Mouse (Mus musculus): ENCODE data around the gene Chchd6.

Gene Chchd6

DNA sequence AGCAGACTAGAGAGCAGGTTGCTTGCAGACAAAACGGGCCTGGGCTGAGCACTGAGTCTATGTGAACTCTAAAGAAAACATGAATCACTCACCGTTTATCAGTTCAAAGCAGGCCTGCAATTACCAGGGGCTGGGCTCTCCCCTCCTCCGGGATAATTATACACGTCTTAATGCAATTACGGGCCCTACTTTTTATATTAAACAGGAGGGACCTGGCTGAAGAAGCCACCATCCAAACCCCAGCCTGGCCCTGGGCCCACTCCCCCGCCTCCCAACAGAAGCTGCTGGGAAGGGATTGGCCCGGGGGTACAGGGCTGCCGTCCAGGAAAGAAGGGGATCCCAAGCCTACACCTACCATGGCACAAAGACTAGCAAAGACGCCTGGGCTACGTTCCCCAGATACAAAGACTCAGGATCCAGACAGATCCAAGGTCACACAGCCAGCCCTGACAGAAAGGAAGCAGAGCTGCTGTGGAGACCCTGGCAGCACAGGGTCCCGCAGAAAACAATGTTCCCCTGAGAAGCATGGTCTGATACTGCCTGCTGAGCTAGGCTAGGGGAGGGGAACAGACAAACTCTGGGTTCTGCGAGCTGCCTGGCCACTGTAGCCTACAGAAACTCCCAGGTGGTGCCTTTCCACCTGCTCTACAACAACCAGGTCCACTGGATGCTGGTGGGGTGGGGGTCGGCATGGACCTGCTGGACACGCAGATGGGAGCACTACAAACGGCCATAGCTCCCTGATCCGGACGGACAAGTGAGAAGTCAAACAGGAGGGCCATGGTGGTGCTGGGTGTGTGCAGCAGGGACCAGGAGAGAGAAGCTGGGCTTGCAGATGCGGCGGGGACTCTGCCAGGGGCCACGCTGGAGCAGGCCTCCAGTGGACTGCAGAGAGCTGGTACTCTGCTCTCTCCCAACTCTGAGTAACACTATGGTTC is 235.4 kb downstream of the Chchd6 start:
- no peak for TF ChIP-seq GATA4 (IDR thresholded peaks at IDR 0.05; ENCODE audit: insufficient replicate concordance, low read length)

DNA sequence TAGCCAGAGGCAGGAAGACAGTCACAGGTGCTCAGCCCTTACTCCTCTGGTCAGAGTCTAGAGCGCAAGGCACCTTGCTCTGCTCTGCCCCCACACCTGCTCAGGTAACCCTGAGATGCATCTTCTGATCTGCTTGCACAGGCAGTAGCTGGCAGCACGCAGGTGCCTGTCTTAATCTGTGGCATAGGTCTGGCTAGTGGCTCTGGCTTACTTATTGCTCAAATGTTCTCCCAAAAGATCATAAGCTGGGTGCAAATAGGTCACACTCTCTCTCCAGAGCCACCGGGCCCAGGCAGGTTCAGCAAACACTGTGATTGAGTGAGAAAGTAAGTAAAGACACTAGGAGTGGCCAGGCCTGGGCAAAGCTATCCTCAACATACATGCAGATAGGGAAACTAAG is 236.3 kb downstream of the Chchd6 start:
- TF ChIP-seq GATA4 (IDR thresholded peaks at IDR 0.05; ENCODE audit: insufficient replicate concordance, low read length), result no peak

DNA sequence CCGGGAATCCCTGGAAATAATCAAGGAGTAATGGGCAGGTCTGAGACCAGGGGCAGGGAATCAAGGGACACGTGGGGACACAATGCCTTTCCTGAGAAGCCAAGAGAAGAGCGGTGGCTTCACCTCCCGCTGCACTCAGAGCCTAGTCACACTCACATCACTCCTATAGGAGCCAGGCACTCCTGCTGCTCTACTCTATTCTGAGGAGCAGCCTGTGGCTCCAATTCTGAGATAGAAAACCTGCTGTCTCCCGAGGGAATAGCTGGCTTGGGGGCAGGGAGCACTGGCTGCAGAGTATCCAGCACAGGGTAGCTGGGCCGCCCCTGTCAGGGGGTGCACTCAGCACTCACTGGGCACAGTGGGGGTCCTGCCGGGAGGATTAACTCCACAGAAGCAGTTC is 239.8 kb downstream of the Chchd6 start:
- TF ChIP-seq GATA4 (IDR thresholded peaks at IDR 0.05; ENCODE audit: insufficient replicate concordance, low read length), result no peak

DNA sequence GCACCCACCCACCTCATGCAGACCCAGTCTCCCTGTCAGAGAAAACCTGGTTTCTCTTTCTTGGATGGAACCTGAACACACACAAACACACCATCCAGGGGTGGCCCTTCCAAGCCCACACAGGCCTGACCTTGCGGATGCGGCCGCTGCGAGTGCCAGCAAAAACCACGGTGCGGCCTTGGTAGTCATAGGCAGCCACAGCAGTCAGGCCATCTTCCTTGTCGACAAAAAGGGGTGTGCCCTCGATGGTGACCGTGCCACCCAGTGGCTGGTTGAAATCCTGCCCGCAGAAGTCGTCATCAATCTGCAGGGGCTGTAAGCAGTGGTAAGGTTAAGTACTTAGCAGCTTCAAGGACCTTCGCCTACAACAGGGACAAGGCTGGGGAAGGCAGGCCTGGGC is 240.7 kb downstream of the Chchd6 start:
- TF ChIP-seq GATA4 (IDR thresholded peaks at IDR 0.05; ENCODE audit: insufficient replicate concordance, low read length), result no peak

DNA sequence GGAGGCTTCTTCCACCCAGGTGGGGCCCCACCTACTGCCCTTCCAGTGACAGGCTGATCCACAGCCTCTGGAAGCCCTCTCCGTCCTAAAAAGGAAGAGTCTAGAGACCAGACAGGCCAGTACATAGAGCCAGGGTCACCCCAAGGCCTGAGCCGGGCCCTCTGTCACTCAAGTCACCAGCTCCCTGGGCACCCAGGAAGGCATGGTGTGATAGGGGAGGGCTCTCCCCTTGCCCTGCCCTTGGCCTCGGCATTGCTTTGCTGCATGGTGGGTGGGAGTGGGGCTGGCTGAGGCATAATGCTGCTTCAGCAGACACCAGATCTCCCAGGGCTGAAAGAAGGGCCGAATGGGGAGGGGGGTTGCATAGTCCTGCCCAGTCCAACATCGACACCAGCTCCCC is 241.4 kb downstream of the Chchd6 start:
- TF ChIP-seq GATA4 (IDR thresholded peaks at IDR 0.05; ENCODE audit: insufficient replicate concordance, low read length), result no peak

DNA sequence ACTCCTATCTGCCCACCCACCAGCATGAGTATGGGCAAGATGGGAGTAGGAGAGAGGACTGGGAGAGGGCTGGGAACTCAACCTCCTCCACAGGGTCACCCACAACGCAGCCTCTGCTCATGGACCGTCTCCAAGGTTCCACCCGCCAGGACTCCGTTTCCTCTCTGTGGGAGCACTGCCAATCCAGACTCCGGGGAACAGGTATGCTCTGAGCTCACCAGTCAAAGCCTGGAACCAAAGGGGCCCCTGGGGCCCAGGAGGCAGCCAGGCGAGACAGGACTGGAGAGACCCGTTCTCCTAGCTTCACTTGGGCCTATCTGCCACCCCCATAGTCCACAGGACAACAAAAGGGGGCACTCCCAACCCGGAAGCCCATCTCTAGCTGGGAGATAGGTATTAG is 242.4 kb downstream of the Chchd6 start:
- TF ChIP-seq GATA4 (IDR thresholded peaks at IDR 0.05; ENCODE audit: insufficient replicate concordance, low read length), result no peak

DNA sequence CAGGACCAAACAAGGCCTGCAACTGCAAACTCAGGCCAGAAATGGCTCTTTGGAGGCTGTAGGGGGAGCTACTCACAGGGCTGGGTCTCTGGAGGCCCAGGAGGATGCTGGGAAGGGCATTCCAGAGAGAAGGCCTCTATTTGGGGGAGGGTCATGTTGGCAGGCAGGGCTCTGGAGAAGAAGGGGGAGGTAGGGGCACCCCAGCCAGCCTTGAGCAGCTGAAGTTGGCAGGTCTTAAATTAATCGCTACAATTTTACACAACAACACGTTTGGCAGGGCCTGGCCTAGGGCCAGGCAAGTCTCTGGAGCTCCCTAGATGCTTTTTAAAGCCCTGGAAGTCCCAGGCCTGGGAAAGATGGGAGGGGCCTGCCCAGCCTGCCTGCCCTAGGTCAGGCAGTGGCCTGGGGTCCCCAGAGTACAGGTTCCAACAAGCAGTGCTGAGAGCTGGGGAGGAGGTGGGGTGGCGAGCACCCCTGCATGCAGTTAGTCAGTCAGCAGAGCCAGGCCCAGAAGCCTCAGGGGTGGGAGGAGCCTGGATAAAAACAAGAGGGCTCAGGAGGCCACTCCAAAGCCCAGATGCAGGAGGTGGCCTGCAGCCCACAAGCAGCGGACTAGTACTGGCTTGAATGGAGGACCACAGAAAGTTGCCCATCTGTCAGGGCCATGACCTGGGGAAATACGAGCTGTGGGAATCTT is 243.9 kb downstream of the Chchd6 start:
- TF ChIP-seq GATA4 (IDR thresholded peaks at IDR 0.05; ENCODE audit: insufficient replicate concordance, low read length), result no peak

DNA sequence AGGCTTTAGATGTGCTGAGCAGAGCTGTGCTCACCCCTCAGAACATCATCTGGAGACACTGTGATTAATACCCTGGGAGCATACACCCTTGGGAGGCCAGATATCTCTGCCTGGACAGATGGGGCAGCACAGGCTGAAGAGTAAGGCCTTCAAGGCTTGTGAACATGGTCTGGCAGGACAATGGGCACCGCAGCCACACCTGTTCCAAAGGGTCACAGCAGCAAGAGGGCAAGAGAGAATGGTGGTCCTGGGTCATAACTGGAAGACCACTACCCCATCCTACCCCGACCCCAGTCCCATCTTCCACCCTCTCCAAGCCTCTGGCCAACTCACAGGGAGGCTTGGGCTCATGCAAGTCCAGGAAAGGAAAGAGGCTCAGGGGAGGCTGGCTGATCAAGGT is 244.9 kb downstream of the Chchd6 start:
- TF ChIP-seq GATA4 (IDR thresholded peaks at IDR 0.05; ENCODE audit: insufficient replicate concordance, low read length), result no peak

DNA sequence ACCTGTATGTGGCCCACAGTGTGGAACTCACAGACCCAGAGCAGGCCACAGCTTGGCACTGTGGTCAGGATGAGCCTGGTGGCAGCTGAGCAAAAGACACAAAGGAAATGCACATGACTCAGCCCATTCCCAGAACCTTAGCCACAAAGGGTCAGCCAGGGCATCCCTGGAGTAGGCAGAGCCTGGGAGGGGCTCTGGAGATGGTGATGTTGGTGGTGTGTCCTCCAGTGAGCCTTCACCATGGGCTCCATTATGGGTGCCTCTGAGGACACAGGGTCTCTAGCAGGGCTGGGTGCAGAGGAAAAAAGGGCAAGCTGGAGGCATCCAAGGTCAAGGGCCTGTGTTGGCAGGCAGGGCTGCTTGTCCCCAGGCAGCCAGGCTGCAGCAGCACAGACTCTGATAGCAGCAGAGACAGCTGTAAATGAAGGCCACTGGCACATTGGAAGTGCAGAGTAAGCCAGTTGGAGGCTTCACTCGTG is 245.4 kb downstream of the Chchd6 start:
- TF ChIP-seq GATA4 (IDR thresholded peaks at IDR 0.05; ENCODE audit: insufficient replicate concordance, low read length), result no peak

DNA sequence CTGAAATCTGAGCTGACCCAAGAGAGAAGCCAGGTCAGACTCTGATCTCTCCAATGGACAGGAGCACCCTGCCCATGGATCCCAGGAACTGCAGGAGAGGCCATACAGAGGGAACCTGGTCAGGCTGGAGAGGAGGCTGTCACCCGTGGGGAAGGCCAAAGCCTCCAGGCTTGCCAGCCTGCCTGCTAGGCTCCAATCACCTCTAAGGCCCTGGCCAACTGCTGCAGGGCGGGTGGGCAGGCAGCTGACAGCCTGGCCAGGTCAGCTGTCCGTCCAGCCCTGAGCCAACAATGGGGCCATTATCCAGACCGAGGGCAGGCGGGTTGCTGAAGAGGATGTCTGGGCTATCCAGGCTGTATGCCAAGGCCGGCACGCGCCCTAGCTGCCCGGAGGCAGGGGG is 247.1 kb downstream of the Chchd6 start:
- TF ChIP-seq GATA4 (IDR thresholded peaks at IDR 0.05; ENCODE audit: insufficient replicate concordance, low read length), result no peak

DNA sequence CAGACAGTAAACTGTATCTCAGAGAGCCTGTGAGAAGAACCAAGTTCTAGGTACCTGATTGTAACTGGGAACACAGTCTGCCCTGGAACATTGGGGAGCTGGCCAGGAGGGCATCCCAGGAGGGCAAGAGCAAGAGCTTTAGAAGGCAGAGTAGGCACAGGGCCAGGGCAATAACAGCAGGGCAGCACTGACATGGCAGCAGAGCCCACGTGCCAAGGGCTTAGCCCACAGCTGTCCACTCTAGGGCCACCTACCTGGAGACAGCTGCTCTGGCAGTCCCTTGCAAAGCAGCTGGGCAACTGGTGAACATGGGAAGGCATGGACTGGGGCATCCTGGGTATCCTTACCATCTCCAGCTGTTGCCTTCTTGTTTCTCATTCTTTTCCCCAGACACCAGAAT is 247.7 kb downstream of the Chchd6 start:
- TF ChIP-seq GATA4 (IDR thresholded peaks at IDR 0.05; ENCODE audit: insufficient replicate concordance, low read length), result no peak

DNA sequence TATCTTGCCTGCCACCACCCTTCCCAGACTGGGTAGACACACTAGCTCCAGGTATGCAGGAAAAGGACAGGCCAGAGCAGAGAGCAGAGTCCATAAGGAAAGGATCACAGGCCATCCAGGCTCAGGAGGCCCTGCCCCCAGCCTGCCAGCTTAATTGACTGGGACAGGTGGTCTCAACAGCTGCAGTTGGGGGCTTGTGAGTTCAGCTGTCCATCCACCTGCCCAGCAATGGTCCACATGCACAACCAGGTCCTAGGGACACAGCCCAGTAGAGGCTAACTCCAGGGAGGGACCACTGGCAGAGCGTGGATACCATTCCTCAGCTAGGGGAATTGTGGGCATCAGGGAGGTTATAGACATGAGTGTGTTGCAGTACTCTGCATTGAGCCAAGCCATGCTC is 249.6 kb downstream of the Chchd6 start:
- no peak for TF ChIP-seq GATA4 (IDR thresholded peaks at IDR 0.05; ENCODE audit: insufficient replicate concordance, low read length)

DNA sequence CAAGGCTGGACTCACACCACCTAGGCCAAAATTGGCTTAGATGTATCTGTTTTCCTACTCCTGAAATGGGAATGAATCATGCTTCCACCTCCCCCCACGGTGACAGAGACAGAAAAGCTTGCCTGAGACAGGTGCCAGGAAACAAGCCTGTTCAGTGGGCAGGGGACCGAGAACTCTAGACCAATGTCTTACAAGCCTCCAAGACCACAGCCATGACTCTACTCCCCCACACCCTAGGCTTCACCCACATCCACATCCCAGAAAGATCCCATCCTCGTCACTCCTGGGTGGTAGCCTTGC is 250.0 kb downstream of the Chchd6 start:
- no peak for TF ChIP-seq GATA4 (IDR thresholded peaks at IDR 0.05; ENCODE audit: insufficient replicate concordance, low read length)

DNA sequence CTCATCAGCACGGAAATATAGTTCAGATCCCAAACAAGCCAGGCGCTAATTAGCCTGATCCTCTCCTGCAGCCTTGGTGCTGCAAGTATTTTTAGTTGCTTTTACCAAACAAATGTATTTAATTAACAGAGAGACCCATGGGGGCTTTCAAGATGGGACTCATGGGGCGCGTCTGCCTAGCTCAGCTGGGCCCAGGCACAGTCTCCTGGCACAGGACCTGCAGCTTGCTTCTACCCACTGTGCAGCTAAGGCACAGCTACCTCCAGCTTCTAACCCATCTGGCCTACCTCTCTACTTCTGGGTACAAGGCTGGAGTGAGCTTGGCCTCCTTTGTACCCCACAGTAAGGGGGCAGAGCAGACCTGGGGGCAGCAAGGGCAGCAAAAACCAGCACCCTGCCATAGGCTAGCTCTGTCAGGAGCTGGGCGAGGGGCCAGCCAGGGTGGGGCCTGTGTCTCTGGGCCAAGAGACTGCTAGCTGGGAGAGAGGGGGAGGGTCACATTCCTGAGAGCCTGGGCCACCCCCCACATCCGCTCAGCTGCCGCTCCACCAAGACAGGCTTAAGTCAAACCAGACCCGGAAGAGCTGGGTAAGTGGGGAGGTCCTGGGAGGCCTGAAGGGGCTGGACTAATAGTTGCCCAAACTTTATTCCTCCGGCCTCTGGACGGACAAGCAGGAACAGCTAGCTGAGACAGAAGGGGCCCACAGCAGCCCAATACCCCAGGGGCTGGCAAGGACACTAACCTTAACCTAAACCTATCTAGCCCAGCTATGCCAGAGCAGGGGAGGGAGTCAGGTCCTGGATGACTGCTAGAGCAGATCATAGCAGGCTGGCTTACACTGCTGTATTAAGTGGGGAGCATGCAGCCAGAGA is 250.6 kb downstream of the Chchd6 start:
- TF ChIP-seq GATA4 (IDR thresholded peaks at IDR 0.05; ENCODE audit: insufficient replicate concordance, low read length), result no peak

DNA sequence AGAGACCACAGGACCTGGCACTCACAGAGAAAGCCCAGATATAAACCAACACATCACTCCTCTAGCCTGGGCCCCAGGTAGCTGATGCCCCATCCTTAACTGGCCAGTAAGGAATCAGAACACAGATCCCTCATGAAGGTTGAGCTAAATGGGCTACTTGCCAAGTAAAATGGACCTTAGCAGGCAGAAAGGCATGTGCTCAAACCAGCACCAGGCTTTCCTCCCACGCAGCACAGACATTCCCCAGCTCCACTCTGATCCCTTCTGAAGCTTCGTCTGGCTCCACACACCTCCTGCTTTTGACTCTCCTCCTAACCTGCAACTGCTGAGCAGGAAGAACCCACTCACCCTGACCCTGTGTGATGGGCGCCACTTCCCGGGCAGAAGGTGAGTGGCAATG is 253.5 kb downstream of the Chchd6 start:
- TF ChIP-seq GATA4 (IDR thresholded peaks at IDR 0.05; ENCODE audit: insufficient replicate concordance, low read length), result no peak
